Mouse (Mus musculus) thymus, postnatal 14 days (tissue): ENCODE data around the gene Hoxa1.
A peak's percentile ranks its signal among the peaks of the same experiment; 100 is the strongest.

Source experiments
- DNase-seq: peaks from one replicate; pipeline ENCODE4 v3.0.0; 2021

Hoxa1 gene

DNA sequence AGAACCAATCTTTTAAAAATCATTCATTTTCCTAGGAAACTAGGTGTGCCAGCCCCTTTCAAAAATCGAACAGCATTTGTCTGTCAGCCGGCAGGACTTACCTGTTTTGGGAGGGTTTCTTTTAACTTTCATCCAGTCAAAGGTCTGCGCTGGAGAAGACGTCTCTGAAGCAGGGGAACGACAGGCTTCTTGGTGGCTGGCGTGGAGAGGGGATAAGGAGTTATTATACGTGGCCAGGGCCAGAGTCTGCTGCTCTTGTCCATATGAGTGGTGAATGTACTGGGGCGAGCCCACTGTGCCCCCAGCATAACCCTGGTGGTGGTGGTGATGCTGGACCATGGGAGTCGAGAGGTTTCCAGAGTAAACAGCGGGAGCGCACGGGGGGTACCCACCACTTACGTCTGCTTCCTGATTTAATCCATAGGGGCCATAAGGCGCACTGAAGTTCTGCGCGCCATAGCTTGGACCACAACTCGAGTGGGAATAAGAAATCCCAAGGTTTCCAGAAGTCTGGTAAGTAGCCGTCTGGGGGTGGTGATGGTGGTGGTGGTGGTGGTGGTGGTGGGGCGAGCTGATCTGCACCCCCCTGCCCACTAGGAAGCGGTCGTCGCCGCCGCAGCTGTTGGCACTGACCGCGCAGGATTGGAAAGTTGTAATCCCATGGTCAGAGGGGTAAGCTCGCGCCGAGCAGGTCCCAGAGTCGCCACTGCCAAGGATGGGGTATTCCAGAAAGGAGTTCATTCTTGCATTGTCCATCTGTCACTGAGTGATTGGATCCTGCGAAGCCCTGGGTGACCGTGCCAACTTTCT is 446 bp downstream of the Hoxa1 start:
- no peak for DNase-seq

DNA sequence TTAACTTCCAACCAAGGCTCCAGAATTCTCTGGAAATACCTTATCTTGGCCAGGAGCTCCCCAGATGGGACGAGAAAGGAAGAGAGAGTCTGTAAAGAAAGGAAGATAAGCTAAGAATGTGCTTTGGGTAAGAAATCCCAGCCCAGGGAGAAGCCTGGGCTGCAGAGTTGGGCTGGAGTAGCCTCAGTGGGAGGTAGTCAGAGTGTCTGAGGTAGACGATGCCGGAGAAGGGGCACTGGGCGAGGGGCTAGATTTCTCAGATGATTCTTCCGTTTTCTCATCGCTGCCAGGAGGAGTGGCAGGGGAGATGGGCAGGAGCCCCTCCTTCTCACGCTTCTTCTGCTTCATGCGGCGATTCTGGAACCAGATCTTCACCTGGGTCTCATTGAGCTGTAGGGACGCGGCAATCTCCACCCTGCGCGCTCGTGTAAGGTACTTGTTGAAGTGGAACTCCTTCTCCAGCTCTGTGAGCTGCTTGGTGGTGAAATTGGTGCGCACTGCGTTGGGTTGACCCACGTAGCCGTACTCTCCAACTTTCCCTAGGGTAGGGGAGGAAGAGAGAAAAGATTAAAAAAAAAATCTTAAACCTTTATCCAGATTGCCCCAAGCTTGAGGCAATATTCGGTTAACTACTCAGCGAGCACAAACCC is 1.4 kb downstream of the Hoxa1 start:
- no peak for DNase-seq

- no peak for DNase-seq
Measured at GRCm38 (mm10) chr6:52155471-52155870, 2.6 kb downstream of the Hoxa1 start.

DNA sequence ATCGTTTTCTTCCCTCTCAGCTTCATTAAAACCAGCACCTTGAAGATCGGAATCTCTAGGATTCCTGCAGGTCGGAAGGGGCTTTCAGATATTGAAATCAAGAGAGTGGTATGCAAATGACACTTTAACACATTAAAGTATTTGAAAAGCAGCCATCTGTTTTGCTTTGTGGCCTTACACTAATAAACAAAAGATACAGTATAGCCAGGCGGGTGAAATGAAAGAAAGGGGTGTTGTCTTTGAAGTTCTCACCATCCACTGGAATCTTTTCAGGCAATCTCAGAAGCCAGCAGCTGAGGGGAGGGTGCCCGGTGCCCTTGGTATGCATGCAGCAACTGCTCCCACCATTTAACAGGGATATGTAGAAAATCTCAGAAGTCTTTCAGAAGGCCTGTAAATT is 4.1 kb downstream of the Hoxa1 start:
- DNase-seq, result no peak

DNA sequence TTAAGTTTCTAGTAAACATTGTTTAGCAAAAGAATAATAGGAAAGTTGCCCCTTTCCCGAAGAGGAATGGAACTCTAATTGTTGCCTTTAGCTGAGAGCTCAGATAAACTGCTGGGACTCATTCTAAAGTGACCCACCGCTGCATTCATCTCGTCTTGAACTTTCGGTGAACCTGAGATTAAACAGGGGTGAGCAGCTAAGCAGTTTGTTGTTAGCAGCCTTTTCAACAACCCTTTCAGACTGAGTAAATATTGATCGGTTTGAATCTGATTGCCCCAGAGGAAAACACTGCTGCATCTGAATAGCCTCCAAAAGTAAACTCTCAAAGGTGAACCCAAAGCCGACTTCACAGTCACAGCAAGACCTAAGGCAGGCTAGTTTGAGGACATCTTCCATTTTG is 4.8 kb downstream of the Hoxa1 start:
- DNase-seq, result no peak

DNA sequence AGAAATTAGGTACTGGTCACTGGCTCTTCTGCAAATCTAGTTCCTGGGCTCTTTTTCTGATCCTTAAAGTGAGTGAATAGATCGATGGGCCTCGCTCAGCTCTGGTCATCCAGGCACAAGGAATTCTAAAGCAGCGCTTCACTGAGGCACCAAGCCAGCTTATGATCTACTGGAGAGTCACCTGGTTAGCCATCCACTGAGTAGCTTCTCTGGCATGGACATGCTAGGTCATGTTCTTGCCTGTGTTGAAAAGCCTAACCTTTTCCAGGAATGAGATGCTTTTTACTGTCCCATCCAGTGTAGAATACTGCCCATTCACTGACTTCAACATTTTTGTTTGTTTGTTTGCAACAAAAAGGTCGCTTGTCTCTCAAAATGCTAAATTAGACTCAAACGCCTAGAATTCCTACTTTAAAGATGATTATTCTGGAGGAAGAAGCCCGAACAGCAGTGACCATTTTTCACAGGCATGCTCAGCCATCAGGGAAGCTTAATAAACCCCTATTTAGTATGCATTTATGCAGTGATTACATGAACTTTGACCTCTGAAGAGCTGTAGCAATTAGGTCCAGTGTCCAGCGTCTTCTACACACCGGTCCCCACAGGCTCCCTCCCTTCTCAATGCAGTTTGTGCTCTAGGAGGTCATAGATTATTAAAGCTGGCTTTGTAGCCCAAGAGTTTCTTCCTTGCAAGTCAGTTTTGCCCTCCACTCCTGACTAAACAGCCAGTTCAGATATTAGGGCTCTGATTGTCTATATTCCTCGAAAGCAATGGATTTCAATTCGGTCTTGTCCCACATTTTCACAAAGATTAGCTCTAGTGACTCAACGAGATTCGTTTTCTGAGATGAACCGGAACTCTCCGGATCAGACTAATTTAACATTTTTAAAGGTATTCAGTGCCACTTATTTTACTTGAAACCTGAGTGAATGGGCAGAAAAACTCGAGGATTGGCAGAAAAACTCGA is 5.6 kb downstream of the Hoxa1 start:
- DNase-seq, result no peak

GRCm38 (mm10) chr6:52151571-52151970 is 6.5 kb downstream of the Hoxa1 start:
- no peak for DNase-seq

GRCm38 (mm10) chr6:52150401-52150966 is 7.6 kb downstream of the Hoxa1 start:
- no peak for DNase-seq

GRCm38 (mm10) chr6:52139115-52139514 is 19.0 kb downstream of the Hoxa1 start:
- DNase-seq, result no peak

DNA sequence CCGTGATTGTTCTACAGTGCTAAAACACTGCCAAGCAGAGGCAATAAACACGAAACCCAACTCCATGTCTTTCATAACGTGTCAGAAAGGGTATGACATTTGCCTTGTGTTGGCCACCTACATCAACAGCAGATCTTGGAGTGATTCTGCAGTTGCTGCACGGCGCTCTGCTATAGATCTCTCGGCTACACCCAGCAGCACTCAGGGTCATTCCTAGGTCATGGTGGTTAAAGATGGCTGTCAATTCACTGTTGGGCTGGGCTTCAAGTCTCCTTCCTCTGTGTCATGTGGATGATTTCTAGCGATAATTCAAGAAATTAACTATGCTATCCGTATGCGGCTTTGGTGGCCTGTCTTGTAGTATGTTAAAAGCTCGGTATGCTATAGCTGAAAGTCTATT is 19.5 kb downstream of the Hoxa1 start:
- DNase-seq, result no peak

- no peak for DNase-seq
Measured at GRCm38 (mm10) chr6:52137841-52138535, 20.1 kb downstream of the Hoxa1 start.

- no peak for DNase-seq
Measured at GRCm38 (mm10) chr6:52123673-52124072, 34.4 kb downstream of the Hoxa1 start.

GRCm38 (mm10) chr6:52121173-52121572 is 36.9 kb downstream of the Hoxa1 start:
- no peak for DNase-seq

DNA sequence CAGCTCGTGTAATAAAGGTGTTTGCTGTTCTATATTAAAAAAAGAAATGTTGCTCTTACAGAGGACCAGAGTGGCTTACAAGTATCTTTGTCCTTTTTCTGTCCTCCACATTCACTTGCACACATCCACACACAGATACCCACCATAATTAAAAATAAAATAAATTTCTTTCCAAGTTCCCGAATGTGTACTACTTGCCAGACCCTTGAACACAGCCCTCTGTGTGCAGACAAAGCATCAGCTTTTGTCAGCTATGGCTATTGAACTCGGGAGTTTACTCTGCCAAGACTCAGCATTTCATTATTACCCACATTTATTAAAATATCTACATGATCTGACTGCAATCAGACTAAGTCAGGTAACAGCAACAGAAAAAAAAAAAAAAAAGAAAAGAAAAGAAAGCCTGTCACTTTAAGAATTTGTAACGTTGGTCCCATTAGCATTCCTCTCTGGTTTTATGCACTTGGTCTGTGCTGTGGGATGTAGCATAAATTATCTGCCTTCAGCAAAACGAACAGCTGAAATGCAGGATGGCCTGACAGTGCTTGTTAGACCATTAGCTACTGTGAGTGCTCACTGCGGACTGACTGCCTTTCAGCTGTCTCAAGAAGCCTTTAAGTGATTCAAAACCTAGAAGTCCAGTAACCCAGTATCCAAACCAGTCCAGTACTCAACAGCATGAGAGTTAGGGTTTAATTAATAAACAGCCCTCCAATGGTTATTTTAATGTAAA is 39.0 kb downstream of the Hoxa1 start:
- DNase-seq, result no peak

DNA sequence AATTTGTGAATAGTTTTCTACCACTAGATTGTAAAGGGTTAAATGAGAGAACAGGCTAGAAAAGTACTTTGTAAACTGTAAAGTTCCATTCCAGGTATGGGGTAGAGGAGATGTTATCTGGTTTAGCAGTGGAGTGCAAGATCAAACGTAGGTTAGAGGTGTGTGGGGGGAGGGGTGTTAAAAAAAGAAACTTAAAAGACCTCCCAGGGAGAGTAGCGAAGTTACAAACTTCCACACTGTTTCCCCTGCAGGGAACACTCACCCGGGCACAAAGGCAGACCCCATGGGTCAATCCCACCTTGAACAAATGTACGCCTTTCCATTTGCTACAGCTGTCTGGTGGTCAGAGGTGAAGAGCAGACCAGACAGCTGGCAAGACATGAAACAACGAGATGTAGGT is 42.2 kb downstream of the Hoxa1 start:
- peak; percentile 42 for DNase-seq

GRCm38 (mm10) chr6:52111846-52112245 is 46.3 kb downstream of the Hoxa1 start:
- no peak for DNase-seq

DNA sequence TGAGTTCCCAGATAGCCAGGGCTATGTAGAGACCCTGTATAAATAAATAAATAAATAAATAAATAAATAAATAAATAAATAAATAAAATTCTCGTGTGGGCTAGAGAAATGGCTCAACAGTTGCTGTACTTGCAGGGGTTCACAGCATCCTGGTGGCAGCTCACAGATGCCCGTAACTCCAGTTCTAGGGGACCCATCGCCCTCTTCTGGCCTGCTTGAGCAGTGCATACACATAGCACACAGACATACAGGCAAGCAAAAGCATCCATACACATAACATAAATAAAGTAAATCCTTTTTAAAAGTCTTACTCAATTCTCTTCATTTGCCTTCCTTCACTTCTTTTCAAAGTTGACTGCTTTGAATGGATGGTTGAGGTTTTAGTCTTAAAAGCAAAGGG is 50.7 kb downstream of the Hoxa1 start:
- DNase-seq, result no peak

GRCm38 (mm10) chr6:52106716-52107115 is 51.4 kb downstream of the Hoxa1 start:
- no peak for DNase-seq

DNA sequence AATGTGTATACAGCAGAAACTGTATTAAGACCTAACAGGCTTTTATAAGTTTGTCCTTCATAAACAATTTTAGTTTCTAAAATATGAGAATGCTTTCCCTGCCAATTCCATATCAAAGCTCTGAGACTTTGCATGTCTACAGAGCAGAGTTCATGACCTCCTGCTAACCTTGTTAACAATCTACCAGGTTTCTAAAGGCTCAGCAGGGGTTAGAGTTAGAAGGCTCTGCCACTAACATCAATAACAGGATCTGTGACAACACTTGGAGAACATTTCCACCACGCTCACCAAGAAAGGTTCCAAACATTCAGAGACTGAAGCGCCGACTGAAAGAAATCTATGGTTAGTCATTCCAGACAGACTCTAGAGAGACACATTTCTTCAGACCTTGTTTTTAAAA is 51.9 kb downstream of the Hoxa1 start:
- no peak for DNase-seq
